Comparison of ENCODE assay signal across 14 mouse cellular contexts in genomic region chr1:165857279-165857678, GRCm38 (mm10).
"Had no signal": no experiment of that assay in that cellular context is flagged by ENCODE, and none has a peak within 500 bp of the region (broad histone marks: within the 10 kb centered on the region; RNA-seq: fewer than 3 reads in every experiment).

No protein-coding gene starts in this region.

- DNase-seq: lung, adult 18-20 months; lung, embryonic 14.5 days; lung, postnatal 10 days; lung, postnatal 4 days; midbrain, embryonic 14.5 days; right cerebral cortex, postnatal 14 days; thymus, adult 2 months had no signal

- H3K4me1 ChIP-seq: stomach, embryonic 15.5 days had no signal

- H3K4me3 ChIP-seq: midbrain, embryonic 10.5 days; midbrain, embryonic 12.5 days; myocyte; neural tube, embryonic 12.5 days; stomach, embryonic 15.5 days had no signal

- H3K36me3 ChIP-seq: midbrain, embryonic 10.5 days; midbrain, embryonic 12.5 days; neural tube, embryonic 12.5 days; stomach, embryonic 15.5 days had no signal

- H3K9me3 ChIP-seq: midbrain, embryonic 10.5 days; midbrain, embryonic 12.5 days; neural tube, embryonic 12.5 days; stomach, embryonic 15.5 days had no signal

- ATAC-seq: midbrain, embryonic 16.5 days had no signal

- H3K4me2 ChIP-seq: lung, embryonic 14.5 days; midbrain, embryonic 12.5 days; neural tube, embryonic 12.5 days; stomach, embryonic 15.5 days had no signal

- H3K27me3 ChIP-seq: stomach, embryonic 15.5 days had no signal

- H3K9ac ChIP-seq: lung, embryonic 14.5 days; midbrain, embryonic 12.5 days; neural tube, embryonic 12.5 days; stomach, embryonic 15.5 days had no signal

- H3K27ac ChIP-seq: midbrain, embryonic 12.5 days; neural tube, embryonic 12.5 days; stomach, embryonic 15.5 days; stomach, postnatal 0 days had no signal
